Mouse (Mus musculus) MEL (cell line): ENCODE measurements around the gene Vpreb3. TPM values are rescaled to one million over a fixed set of nuclear protein-coding genes. Genes with fewer than 3 reads are reported as not detected.

Experiments used
- DNase-seq: peaks from one replicate; pipeline ENCODE4 v3.0.0; 2011; ENCODE audit warnings: low read depth, low spot score
- H3K27ac ChIP-seq: 2 replicates; pipeline ENCODE4 v1.5.1; 2012; ENCODE audit warnings: low read depth, mild to moderate bottlenecking, control low read depth, low read length, moderate library complexity; ENCODE audit not compliant: control insufficient read depth
- H3K27me3 ChIP-seq, 2 experiments: fragments of 150-350 bp in 1 of 2; sonication (generic) in 1 of 2; 2 replicates each; pipeline ENCODE4 v1.6.1; 2012; ENCODE audit warnings: low read length in 2 of 2, mild to moderate bottlenecking in 2 of 2, improper control_type of control experiment in 1 of 2, moderate library complexity in 1 of 2; ENCODE audit not compliant: insufficient read depth in 2 of 2, control insufficient read depth in 1 of 2
- H3K36me3 ChIP-seq, 2 experiments: 2 replicates each; pipeline ENCODE4 v1.6.1; 2012 to 2014; ENCODE audit warnings: low read length in 2 of 2, improper control_type of control experiment in 1 of 2, inconsistent platforms in 1 of 2, mild to moderate bottlenecking in 1 of 2; ENCODE audit not compliant: insufficient read depth in 2 of 2, control insufficient read depth in 1 of 2
- H3K4me1 ChIP-seq, 2 experiments: fragments of 150-350 bp in 1 of 2; sonication (generic) in 1 of 2; 2 replicates each; pipeline ENCODE4 v1.6.1; 2012; ENCODE audit warnings: low read length in 2 of 2, improper control_type of control experiment in 1 of 2, mild to moderate bottlenecking in 1 of 2; ENCODE audit not compliant: insufficient read depth in 2 of 2, control insufficient read depth in 1 of 2
- H3K4me3 ChIP-seq, 2 experiments: fragments of 150-350 bp in 1 of 2; sonication (generic) in 1 of 2; 2 replicates each; pipeline ENCODE4 v1.5.1; 2012; ENCODE audit warnings: low read depth in 2 of 2, low read length in 2 of 2, mild to moderate bottlenecking in 2 of 2, moderate library complexity in 2 of 2, control low read depth in 1 of 2, improper control_type of control experiment in 1 of 2; ENCODE audit not compliant: control insufficient read depth in 1 of 2, insufficient read depth in 1 of 2
- H3K79me2 ChIP-seq: 2 replicates; pipeline ENCODE4 v1.6.1; 2012; ENCODE audit warnings: mild to moderate bottlenecking, low read length, moderate library complexity; ENCODE audit not compliant: control insufficient read depth, poor library complexity, insufficient read depth
- H3K9ac ChIP-seq: 2 replicates; pipeline ENCODE4 v1.6.1; 2012; ENCODE audit warnings: low read depth, mild to moderate bottlenecking, control low read depth, low read length, moderate library complexity; ENCODE audit not compliant: control insufficient read depth, poor library complexity, severe bottlenecking
- H3K9me3 ChIP-seq: fragments of 150-350 bp; sonication (generic); replicated peaks from 2 replicates; pipeline ENCODE4 v1.6.1; 2012; ENCODE audit warnings: mild to moderate bottlenecking, low read length, improper control_type of control experiment, moderate library complexity; ENCODE audit not compliant: insufficient read depth
- HCFC1 ChIP-seq: IDR thresholded peaks from 2 replicates; pipeline ENCODE4 v1.6.1; 2012; ENCODE audit warnings: low read depth, mild to moderate bottlenecking, inconsistent platforms, low read length, improper control_type of control experiment, moderate library complexity
- JUND ChIP-seq: IDR thresholded peaks from 2 replicates; pipeline ENCODE4 v1.6.1; 2011; ENCODE audit warnings: low read depth, mild to moderate bottlenecking, improper control_type of control experiment, low read length
- MAFK ChIP-seq: IDR thresholded peaks from 2 replicates; pipeline ENCODE4 v1.6.1; 2011; ENCODE audit warnings: low read depth, mild to moderate bottlenecking, low read length, improper control_type of control experiment, borderline replicate concordance
- MAZ ChIP-seq: IDR thresholded peaks from 2 replicates; pipeline ENCODE4 v1.6.1; 2012; ENCODE audit warnings: low read depth, mild to moderate bottlenecking, inconsistent platforms, low read length, improper control_type of control experiment
- POLR2AphosphoS2 ChIP-seq: IDR thresholded peaks from 2 replicates; pipeline ENCODE4 v1.6.1; 2011; ENCODE audit warnings: low read length, improper control_type of control experiment
- USF2 ChIP-seq, 2 experiments: IDR thresholded peaks; 2 replicates each; pipeline ENCODE4 v1.6.1; 2011 to 2012; ENCODE audit warnings: improper control_type of control experiment in 2 of 2, low read length in 2 of 2, borderline replicate concordance in 1 of 2, inconsistent platforms in 1 of 2, low read depth in 1 of 2, mild to moderate bottlenecking in 1 of 2; ENCODE audit not compliant: insufficient read depth in 1 of 2
- ZC3H11A ChIP-seq: IDR thresholded peaks from 2 replicates; pipeline ENCODE4 v1.6.1; 2012; ENCODE audit warnings: low read depth, mild to moderate bottlenecking, inconsistent platforms, low read length, improper control_type of control experiment
- polyA plus RNA-seq, 2 experiments: library from polyadenylated mRNA; stranded (reverse) in 1 of 2; unstranded in 1 of 2; fragments of >175 nt in 1 of 2; fragments of >200 nt in 1 of 2; gene quantifications; 2 replicates each; pipeline versions ENCODE4 v1.2.1 to v1.2.4; 2012; ENCODE audit warnings: low replicate concordance in 2 of 2, low read depth in 1 of 2; ENCODE audit not compliant: insufficient read length in 2 of 2, insufficient read depth in 1 of 2, missing spikeins in 1 of 2
- total RNA-seq: library from RNA; depleted of rRNA; stranded (reverse); fragments of 300-350 nt; gene quantifications from 2 replicates; pipeline ENCODE4 v1.2.3, GENCODE M21; 2012

Gene Vpreb3
- total and polyA plus RNA-seq, 3 experiments: 0.27 to 0.88 TPM; not detected in 1

DNA sequence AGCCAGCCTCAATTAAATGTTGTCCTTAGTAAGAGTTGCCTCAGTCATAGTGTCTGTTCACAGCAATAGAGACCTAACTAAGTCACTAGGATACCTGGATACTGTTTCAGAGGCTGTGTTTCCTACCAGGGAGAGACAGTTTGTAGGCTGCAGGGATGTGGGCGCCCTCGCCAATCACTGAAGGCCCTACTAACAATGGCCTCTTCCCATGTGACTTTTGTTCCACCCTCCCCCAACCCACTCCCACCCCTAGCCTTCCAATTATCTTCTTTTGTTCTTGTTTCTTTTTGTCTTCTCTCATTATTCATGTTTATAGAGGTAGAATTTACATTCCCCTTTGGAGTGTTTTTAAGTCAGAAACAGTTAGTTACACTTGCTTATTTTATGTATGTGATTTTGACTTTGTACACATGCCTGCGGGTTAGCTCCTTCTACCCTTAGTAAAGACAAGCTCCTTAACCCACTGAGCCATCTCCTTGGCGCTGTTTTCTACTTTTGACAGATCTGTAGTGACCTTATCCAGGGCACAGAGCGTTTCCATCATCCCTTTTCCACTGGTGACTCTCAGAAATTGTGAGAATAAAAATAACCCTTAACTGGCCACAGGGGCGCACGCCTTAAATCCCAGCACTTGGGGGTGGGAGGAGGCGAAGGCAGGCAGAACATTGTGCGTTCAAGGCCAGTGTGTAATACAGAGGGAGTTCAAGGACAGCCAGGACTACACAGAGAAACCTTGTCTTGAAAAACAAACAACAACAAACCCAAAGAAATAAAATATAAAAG, 1.6 kb upstream of the Vpreb3 start:
- Histone ChIP-seq H3K79me2 (peaks cover 4% of the 10 kb centered on the region), H3K27ac (no peak overlapping the region), H3K9me3 (no peaks in the 10 kb centered on the region), H3K27me3 (no peaks in the 10 kb centered on the region), H3K36me3 (peaks cover 0 to 40% of the 10 kb centered on the region in 2 experiments; a peak in 2 of 4 replicates), H3K9ac (no peak overlapping the region), H3K4me1 (peaks cover 14 to 51% of the 10 kb centered on the region in 2 experiments), H3K4me3 (no peak overlapping the region)
- no peak for DNase-seq
- TF ChIP-seq MAZ (no peak), MAFK (no peak), POLR2AphosphoS2 (no peak)

- TF ChIP-seq JUND: no peak
- TF ChIP-seq, all 39 proteins: peak for 0
- Histone ChIP-seq H3K4me1 (peaks cover 8 to 32% of the 10 kb centered on the region in 2 experiments), H3K9me3 (no peaks in the 10 kb centered on the region), H3K36me3 (peaks cover 0 to 21% of the 10 kb centered on the region in 2 experiments; a peak in 2 of 4 replicates), H3K27ac (no peak overlapping the region), H3K4me3 (no peak overlapping the region), H3K27me3 (no peaks in the 10 kb centered on the region), H3K9ac (no peak overlapping the region), H3K79me2 (no peaks in the 10 kb centered on the region)
- no peak for DNase-seq
Measured at GRCm38 (mm10) chr10:75944066-75944772, 1.4 kb downstream of the Vpreb3 start.

DNA sequence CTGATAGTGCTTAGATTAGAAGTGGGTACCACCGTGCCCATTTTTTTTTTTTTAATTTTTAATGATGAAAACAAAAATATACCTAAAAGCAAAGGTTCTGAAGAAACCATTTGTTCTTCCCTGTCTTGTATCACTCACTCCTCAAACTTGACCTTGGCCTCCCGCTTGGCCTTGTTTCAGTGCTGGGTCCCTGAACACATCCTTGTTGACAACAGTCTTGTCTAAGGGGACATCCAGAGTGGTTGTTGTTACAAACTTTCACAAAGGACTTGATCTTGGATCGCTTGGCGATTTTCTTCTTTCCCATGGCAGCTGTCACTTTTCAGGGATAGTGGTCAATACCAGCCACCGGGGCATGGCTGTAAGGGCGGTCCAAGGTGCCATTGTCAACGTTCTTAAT, 2.4 kb downstream of the Vpreb3 start:
- no peak overlapping the region for H3K9ac ChIP-seq
- H3K27me3 ChIP-seq: no peaks in the 10 kb centered on the region; a peak in 1 of 4 replicates
- H3K4me1 ChIP-seq: peaks cover under 1 to 24% of the 10 kb centered on the region in 2 experiments; a peak in 3 of 4 replicates
- no peak for DNase-seq
- peaks cover 0 to 12% of the 10 kb centered on the region in 2 experiments; a peak in 2 of 4 replicates for H3K36me3 ChIP-seq
- TF ChIP-seq ZC3H11A: no peak
- TF ChIP-seq USF2 (IDR thresholded peaks at IDR 0.05; ENCODE audit: borderline replicate concordance in 1 of 2, insufficient read depth in 1 of 2, low read depth in 1 of 2, low read length in 2 of 2): no peak
- no peak for TF ChIP-seq HCFC1
- TF ChIP-seq, all 39 proteins: peak for 0
- Histone ChIP-seq H3K79me2 (no peaks in the 10 kb centered on the region), H3K27ac (no peak overlapping the region), H3K4me3 (no peak overlapping the region), H3K9me3 (no peaks in the 10 kb centered on the region)
